Mouse (Mus musculus) heart, postnatal 0 days (tissue): ENCODE measurements around the gene Pomgnt2. TPM values are rescaled to one million over a fixed set of nuclear protein-coding genes. Genes with fewer than 3 reads are reported as not detected.

ENCODE experiments used
- ATAC-seq: fragments of 200-750 bp; cut with Nextera tagmentation; 2 replicates; pipeline ENCODE4 v1.8.0; 2017; ENCODE audit warnings: low read depth, moderate number of reproducible peaks, moderate library complexity; ENCODE audit not compliant: insufficient read depth
- DNase-seq: peaks from one replicate; pipeline ENCODE4 v3.0.0-alpha.2; 2016; ENCODE audit warnings: low spot score
- H3K27ac ChIP-seq: fragments of 300-500 bp; sonication (generic); 2 replicates; pipeline ENCODE4 v1.5.1; 2014; ENCODE audit warnings: low read depth, mild to moderate bottlenecking
- H3K27me3 ChIP-seq: fragments of 300-500 bp; sonication (generic); 2 replicates; pipeline ENCODE4 v1.6.1; 2014; ENCODE audit warnings: low read length, mixed read lengths; ENCODE audit not compliant: control insufficient read depth, insufficient read depth
- H3K36me3 ChIP-seq: fragments of 300-500 bp; sonication (generic); replicated peaks from 2 replicates; pipeline ENCODE4 v1.6.1; 2014; ENCODE audit warnings: low read length, mixed read lengths; ENCODE audit not compliant: control insufficient read depth, insufficient read depth
- H3K4me1 ChIP-seq: fragments of 300-500 bp; sonication (generic); 2 replicates; pipeline ENCODE4 v1.6.1; 2014; ENCODE audit warnings: antibody characterized with exemption; ENCODE audit not compliant: control insufficient read depth, insufficient read depth
- H3K4me2 ChIP-seq: fragments of 300-500 bp; sonication (generic); 2 replicates; pipeline ENCODE4 v1.6.1; 2014; ENCODE audit warnings: low read depth, mild to moderate bottlenecking, low read length, moderate library complexity
- H3K4me3 ChIP-seq: fragments of 300-500 bp; sonication (generic); 2 replicates; pipeline ENCODE4 v1.5.1; 2014; ENCODE audit warnings: low read depth, low read length
- H3K9ac ChIP-seq: fragments of 300-500 bp; sonication (generic); replicated peaks from 2 replicates; pipeline ENCODE4 v1.6.1; 2014; ENCODE audit warnings: low read depth, low read length, mixed read lengths
- H3K9me3 ChIP-seq: fragments of 300-500 bp; sonication (generic); replicated peaks from 2 replicates; pipeline ENCODE4 v1.6.1; 2016; ENCODE audit warnings: low read length; ENCODE audit not compliant: control insufficient read depth
- CTCF ChIP-seq: IDR thresholded peaks from 2 replicates; pipeline ENCODE4 v1.5.1; 2016; ENCODE audit warnings: antibody characterized with exemption, control low read depth, low read depth
- EP300 ChIP-seq: IDR thresholded peaks from 2 replicates; pipeline ENCODE4 v1.6.1; 2016; ENCODE audit warnings: antibody characterized with exemption, low read depth
- WGBS: fragments of 180-500 bp; shearing (Covaris S2); extraction: QIAGEN DNeasy Blood & Tissue Kit; methylation state at CpG from one replicate; pipeline ENCODE4 v1.1.7; 2014; 5-methylcytosine and 5-hydroxymethylcytosine counted together
- polyA plus RNA-seq: library from polyadenylated mRNA; unstranded; fragments of >200 nt; fragmentation: Nextera tagmentation; extraction: Ambion mirVana; gene quantifications from 2 replicates; pipeline ENCODE4 v1.2.1, GENCODE M21; 2015
- total RNA-seq: library from RNA; depleted of rRNA; stranded (reverse); fragments of >200 nt; gene quantifications from 2 replicates; pipeline ENCODE4 v1.2.3, GENCODE M21; 2014; ENCODE audit warnings: low replicate concordance

Gene Pomgnt2
- total and polyA plus RNA-seq, 2 experiments from 2014 or later: 6.9 to 14.2 TPM

DNA sequence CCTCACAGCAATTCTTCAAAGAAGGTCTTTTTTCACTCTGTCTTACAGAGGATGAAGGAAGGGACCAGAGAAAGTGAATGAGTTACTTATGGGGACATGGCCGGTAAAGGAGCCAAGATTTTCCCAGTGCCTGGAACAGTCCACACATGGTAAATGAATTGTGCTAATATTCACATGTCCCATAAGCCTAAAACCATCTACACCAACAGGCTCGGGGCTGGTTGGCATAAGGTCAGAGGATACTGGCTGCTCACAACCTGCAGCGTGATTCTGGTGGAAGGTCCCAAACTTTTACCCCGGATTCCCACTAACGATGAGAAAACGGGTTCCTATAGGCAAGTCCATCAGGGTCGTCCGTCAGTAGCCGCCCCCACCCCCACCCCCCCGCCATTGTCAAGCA lies 1.8 kb downstream of the Pomgnt2 start:
- TF ChIP-seq EP300: no peak
- no peak for TF ChIP-seq CTCF
- ATAC-seq: no peak
- H3K27me3 ChIP-seq: no peaks in the 10 kb centered on the region
- H3K9me3 ChIP-seq: no peaks in the 10 kb centered on the region
- H3K9ac ChIP-seq: peak overlapping the region; percentile 77
- no peak for DNase-seq
- no peak overlapping the region for H3K27ac ChIP-seq
- peak overlapping the region; percentile 100 for H3K4me2 ChIP-seq
- no peaks in the 10 kb centered on the region for H3K4me1 ChIP-seq
- no peaks in the 10 kb centered on the region for H3K36me3 ChIP-seq
- H3K4me3 ChIP-seq: peak overlapping the region; percentile 76
- WGBS: 18% methylated on average over 10 of the region's 10 CpGs

DNA sequence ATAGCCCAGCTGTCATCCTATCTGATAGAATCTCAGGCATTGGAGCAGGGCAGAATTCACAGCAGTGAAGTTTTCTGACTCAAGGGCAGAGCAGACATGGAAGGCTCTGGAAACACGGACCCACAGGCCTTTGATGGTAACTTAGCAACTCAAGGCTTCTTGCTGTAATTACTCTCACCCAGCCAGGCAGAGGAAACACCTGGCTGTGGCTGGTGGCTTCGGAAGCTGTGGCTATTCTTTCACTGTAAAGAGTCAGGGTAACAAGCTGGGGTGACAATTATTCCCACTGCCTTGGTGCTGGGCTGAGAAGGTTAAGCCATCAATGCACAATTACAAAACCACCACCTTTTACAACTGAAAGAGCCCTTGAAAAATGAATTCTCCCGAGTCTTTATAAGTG lies 3.9 kb downstream of the Pomgnt2 start:
- no peaks in the 10 kb centered on the region for H3K4me1 ChIP-seq
- H3K4me2 ChIP-seq: no peak overlapping the region
- no peak for DNase-seq
- no peaks in the 10 kb centered on the region for H3K27me3 ChIP-seq
- no peak overlapping the region for H3K4me3 ChIP-seq
- no peak for ATAC-seq
- H3K36me3 ChIP-seq: no peaks in the 10 kb centered on the region
- TF ChIP-seq EP300 (no peak), CTCF (no peak)
- no peak overlapping the region for H3K9ac ChIP-seq
- 63% methylated on average over 3 of the region's 3 CpGs for WGBS
- H3K9me3 ChIP-seq: no peaks in the 10 kb centered on the region
- no peak overlapping the region; the same call in 1 of the 2 replicates for H3K27ac ChIP-seq

DNA sequence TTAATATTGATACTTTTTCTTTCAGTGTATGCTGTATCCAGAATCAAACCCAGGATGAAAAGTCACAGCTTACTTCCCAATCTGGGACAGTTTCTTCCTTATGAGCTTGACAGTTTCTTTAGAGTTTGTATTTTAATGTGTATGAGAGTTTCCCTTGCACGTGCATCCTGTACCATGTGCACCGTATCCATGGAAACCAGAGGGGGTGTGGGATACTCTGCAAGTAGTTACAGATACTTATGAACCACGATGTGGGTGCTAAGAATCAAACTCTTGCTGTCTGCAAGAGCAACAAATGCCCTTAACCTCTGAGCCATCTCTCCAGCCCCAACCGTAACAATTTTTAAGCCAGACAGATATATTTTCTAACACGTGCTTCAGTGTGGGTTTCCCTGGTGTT lies 5.9 kb downstream of the Pomgnt2 start:
- H3K27ac ChIP-seq: no peak overlapping the region
- TF ChIP-seq CTCF: no peak
- TF ChIP-seq EP300: no peak
- 72% methylated on average over 5 of the region's 5 CpGs for WGBS
- ATAC-seq (no peak), DNase-seq (no peak)
- H3K4me2 ChIP-seq: no peak overlapping the region
- H3K4me3 ChIP-seq: no peak overlapping the region
- H3K27me3 ChIP-seq: no peaks in the 10 kb centered on the region
- no peaks in the 10 kb centered on the region for H3K9me3 ChIP-seq
- no peaks in the 10 kb centered on the region for H3K4me1 ChIP-seq
- no peaks in the 10 kb centered on the region for H3K36me3 ChIP-seq
- no peak overlapping the region for H3K9ac ChIP-seq

DNA sequence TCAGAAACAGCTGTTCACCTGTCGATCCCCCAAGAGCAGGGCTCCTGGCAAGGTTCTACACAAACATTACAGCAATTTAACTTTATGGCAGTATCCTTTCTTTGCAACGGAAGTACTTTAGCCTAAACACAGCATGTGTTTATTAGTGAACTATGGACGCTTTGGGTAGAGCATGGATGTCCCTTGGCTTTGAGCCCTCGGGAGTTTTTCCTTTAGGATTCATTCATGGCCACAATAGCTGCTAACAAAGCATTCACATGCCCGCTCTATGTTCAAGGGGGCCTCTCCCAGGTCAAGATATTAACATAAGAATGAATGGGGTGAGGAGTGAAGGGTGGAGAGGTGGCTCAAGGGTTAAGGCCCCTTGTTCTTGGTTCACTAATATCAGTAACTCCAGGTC lies 7.4 kb downstream of the Pomgnt2 start:
- Histone ChIP-seq H3K36me3 (no peaks in the 10 kb centered on the region), H3K27me3 (no peaks in the 10 kb centered on the region), H3K27ac (no peak overlapping the region), H3K4me2 (no peak overlapping the region), H3K9ac (no peak overlapping the region), H3K9me3 (no peaks in the 10 kb centered on the region), H3K4me3 (no peak overlapping the region), H3K4me1 (no peaks in the 10 kb centered on the region)
- DNase-seq: no peak
- no peak for TF ChIP-seq CTCF
- TF ChIP-seq EP300: no peak
- no peak for ATAC-seq
- 78% methylated on average over 5 of the region's 5 CpGs for WGBS

DNA sequence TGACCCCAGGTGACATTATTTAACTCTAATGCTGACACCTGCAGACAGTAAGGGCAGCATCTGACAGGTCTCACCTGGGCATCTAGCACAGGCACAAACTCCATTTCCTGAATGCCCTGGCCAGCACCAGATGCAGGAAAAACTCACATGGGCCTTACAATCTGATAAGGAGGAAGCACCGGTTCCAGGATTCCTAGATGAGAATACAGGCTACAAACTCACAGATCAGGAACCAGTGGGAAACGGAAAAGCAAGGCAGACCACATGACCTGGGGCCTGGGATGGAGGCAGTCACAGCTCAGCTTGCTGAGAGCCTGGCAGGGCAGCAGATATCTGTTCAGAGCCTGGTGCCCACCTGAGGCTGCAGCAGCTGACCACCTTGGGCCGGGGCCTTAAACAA lies 8.0 kb downstream of the Pomgnt2 start:
- Histone ChIP-seq H3K4me1 (no peaks in the 10 kb centered on the region), H3K27me3 (no peaks in the 10 kb centered on the region)
- WGBS: 52% methylated on average over 3 of the region's 3 CpGs

More for the DNA sequence above, 8.0 kb downstream of the Pomgnt2 start:
- no peak for TF ChIP-seq CTCF
- H3K27ac ChIP-seq: no peak overlapping the region
- no peak for ATAC-seq
- H3K36me3 ChIP-seq: no peaks in the 10 kb centered on the region
- no peak overlapping the region for H3K4me3 ChIP-seq
- DNase-seq: no peak
- no peak overlapping the region for H3K4me2 ChIP-seq
- no peak overlapping the region for H3K9ac ChIP-seq
- H3K9me3 ChIP-seq: no peaks in the 10 kb centered on the region
